Comparison of ENCODE assay signal across 8 mouse cellular contexts in genomic region chr2:145785758-145786617, GRCm38 (mm10).
DNase-seq lines count a peak whose midpoint lies in the region; ATAC-seq and TF ChIP-seq lines count a peak whose summit lies in the region.

No protein-coding gene starts in this region.

- DNase-seq in 3T3-L1 (ENCODE audit: low read depth, low spot score): peak; percentile 66
- DNase-seq in adrenal gland, postnatal 10 days: peak; percentile 66
- peak; percentile 48 to 62 for DNase-seq in heart, postnatal 14 days
- DNase-seq in kidney, postnatal 36 days: peak; percentile 90 to 91
- peak; percentile 75 for DNase-seq in lung, postnatal 0 days (ENCODE audit: low spot score)
- DNase-seq in retina, embryonic 14.5 days (ENCODE audit: low spot score): peak; percentile 72
- DNase-seq in thymus, postnatal 25 days: no peak

- H3K9ac ChIP-seq in forebrain, embryonic 12.5 days: peak overlapping the region; percentile 39
- peak overlapping the region; percentile 57 for H3K9ac ChIP-seq in lung, postnatal 0 days (replicated peaks; ENCODE audit: low read depth)

- peak overlapping the region; percentile 59 for H3K4me2 ChIP-seq in forebrain, embryonic 12.5 days
- H3K4me2 ChIP-seq in lung, postnatal 0 days (replicated peaks; ENCODE audit: low read depth, low read length): peak overlapping the region; percentile 60

- WGBS in forebrain, embryonic 12.5 days: under 1% methylated on average over 18 of the region's 18 CpGs
- 2% methylated on average over 18 of the region's 18 CpGs for WGBS in lung, postnatal 0 days

- peak overlapping the region; percentile 31 for H3K4me3 ChIP-seq in forebrain, embryonic 12.5 days (replicated peaks)
- H3K4me3 ChIP-seq in lung, postnatal 0 days (ENCODE audit: low read depth, low read length): peak overlapping the region; percentile 37

- ATAC-seq in forebrain, embryonic 12.5 days (ENCODE audit: low FRiP score): peak; percentile 68
- ATAC-seq in lung, postnatal 0 days: peak; percentile 81

- no peaks in the 10 kb centered on the region for H3K27me3 ChIP-seq in forebrain, embryonic 12.5 days
- no peaks in the 10 kb centered on the region for H3K27me3 ChIP-seq in lung, postnatal 0 days (replicated peaks; ENCODE audit: insufficient read depth, low read length)

- peak overlapping the region; percentile 51; the same call in 1 of the 2 replicates for H3K27ac ChIP-seq in forebrain, embryonic 12.5 days
- H3K27ac ChIP-seq in lung, postnatal 0 days (ENCODE audit: low read length): peak overlapping the region; percentile 87

- peak; percentile 39 for TF ChIP-seq CTCF in lung, postnatal 0 days (IDR thresholded peaks at IDR 0.05)

- 0 out of 2 replicates have a peak, but pooled peaks have one; percentile 39 for TF ChIP-seq EP300 in lung, postnatal 0 days (IDR thresholded peaks at IDR 0.05)

- H3K4me1 ChIP-seq in forebrain, embryonic 12.5 days: peaks cover 17% of the 10 kb centered on the region
- peaks cover 16% of the 10 kb centered on the region; the same call in 1 of the 2 replicates for H3K4me1 ChIP-seq in lung, postnatal 0 days (ENCODE audit: insufficient read depth, low read depth, low read length)

- H3K9me3 ChIP-seq in forebrain, embryonic 12.5 days: no peaks in the 10 kb centered on the region
- no peaks in the 10 kb centered on the region for H3K9me3 ChIP-seq in lung, postnatal 0 days (ENCODE audit: low read length)

- H3K36me3 ChIP-seq in forebrain, embryonic 12.5 days (replicated peaks): no peaks in the 10 kb centered on the region
- H3K36me3 ChIP-seq in lung, postnatal 0 days (ENCODE audit: insufficient read depth, low read length): no peaks in the 10 kb centered on the region

- intact Hi-C loops in heart, postnatal 14 days (cut with DNase I): loop anchor here (5.0 kb wide), 1 partner anchor 34 kb away; no protein-coding TSS in a partner anchor
